Mouse (Mus musculus): ENCODE results near the gene Defa33. TPM values are rescaled to one million over a fixed set of nuclear protein-coding genes. Genes with fewer than 3 reads are reported as not detected.
"Not testable (repeated sequence)": the region's sequence is repeated elsewhere in the genome, so short reads cannot be mapped to it uniquely, and the experiment has no call there.

Defa33 gene
- not detected for total RNA-seq (2021)
- long read RNA-seq, experiment 1: 0 reads
- long read RNA-seq, experiment 2: 0 reads

GRCm38 (mm10) chr8:21391511-21391910 is at the start of gene Defa33:
TSS of gene Defa33 (plus strand) at chr8:21391811.
- DNase-seq: not testable (repeated sequence)

- not testable (repeated sequence) for DNase-seq
Observed at GRCm38 (mm10) chr8:21378215-21378614, 13.4 kb upstream of the Defa33 start, which contains the start of gene Defa2. TSS of gene Defa2 (plus strand) at chr8:21378515.

- not testable (repeated sequence) for DNase-seq
Observed at GRCm38 (mm10) chr8:21427111-21427510, 35.5 kb downstream of the Defa33 start, which contains the start of gene Defa36. TSS of gene Defa36 (plus strand) at chr8:21427411.

Other genes starting within 250 kb of the Defa33 start
- gene Defa22, start 229.5 kb upstream of the Defa33 start, total RNA-seq (2021): not detected
- not detected for gene Defa31, start 200.2 kb upstream of the Defa33 start, total RNA-seq (2021)
- not detected for gene Gm15293, start 190.2 kb upstream of the Defa33 start, total RNA-seq (2021)
- gene Gm15292, start 142.1 kb upstream of the Defa33 start, total RNA-seq (2021): not detected
- not detected for gene Defa27, start 76.3 kb upstream of the Defa33 start, total RNA-seq (2021)
- not detected for gene Defa29, start 64.8 kb upstream of the Defa33 start, total RNA-seq (2021)
- gene Defa2, start 13.3 kb upstream of the Defa33 start, total RNA-seq (2021): not detected
- not detected for gene Defa36, start 35.6 kb downstream of the Defa33 start, total RNA-seq (2021)
- not detected for gene Gm7849, start 64.7 kb downstream of the Defa33 start, total RNA-seq (2021)
- gene Defa20, start 117.4 kb downstream of the Defa33 start, total RNA-seq (2021): not detected
- gene Defa32, start 137.2 kb downstream of the Defa33 start, total RNA-seq (2021): not detected
- not detected for gene Defa37, start 173.6 kb downstream of the Defa33 start, total RNA-seq (2021)
- gene Defa28, start 191.2 kb downstream of the Defa33 start, total RNA-seq (2021): not detected
- gene Gm7861, start 202.7 kb downstream of the Defa33 start, total RNA-seq (2021): not detected
- gene Defa26, start 226.4 kb downstream of the Defa33 start, total RNA-seq (2021): not detected